Mouse (Mus musculus) retina, adult 2 months (tissue): ENCODE results near the gene Slc37a1.
"Not testable (repeated sequence)": the region's sequence is repeated elsewhere in the genome, so short reads cannot be mapped to it uniquely, and the experiment has no call there.

Experiments
- DNase-seq: peaks from one replicate; pipeline ENCODE4 v3.0.0-alpha.2; 2012; ENCODE audit warnings: low read depth, low spot score

The Slc37a1 gene

DNA sequence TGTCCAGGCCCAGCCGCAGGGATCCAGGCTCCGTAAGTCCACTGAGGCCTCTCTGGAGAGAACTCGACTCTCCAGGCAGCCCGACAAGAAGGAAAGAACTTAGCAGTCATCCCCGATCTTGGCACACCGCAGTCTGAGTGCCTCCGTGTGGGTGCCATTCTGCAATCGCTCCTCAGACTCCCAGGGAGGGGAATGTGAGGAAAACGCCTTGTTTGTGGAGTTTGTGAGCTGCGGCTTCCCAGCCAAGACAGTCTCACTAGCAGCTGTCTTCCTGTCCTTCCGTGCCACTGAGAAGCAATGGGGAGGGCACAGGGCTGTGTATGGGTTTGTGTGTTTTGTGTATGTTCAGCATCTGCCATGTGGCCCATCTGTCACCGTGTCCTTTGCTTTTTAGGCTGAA lies 62.8 kb downstream of the Slc37a1 start:
- no peak for DNase-seq

DNA sequence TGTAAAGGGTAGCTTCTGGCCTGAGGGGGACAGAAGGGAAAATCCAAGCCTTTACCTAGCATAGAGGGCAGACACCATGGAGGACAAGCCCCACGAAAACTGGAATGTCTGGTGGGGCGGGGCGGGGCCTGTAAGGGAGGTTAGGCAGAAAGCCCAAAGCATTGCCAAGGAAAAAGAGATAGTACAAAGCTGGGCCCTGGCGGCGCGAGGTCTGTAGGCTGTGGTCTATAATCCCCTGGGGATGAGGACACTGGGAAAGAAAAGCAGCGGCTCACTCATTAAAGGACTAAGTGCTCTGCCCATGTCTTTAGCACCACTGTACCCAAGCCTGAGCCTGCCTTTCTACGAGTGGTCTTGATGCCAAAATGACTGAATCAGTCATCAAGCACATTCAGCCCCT lies 65.4 kb downstream of the Slc37a1 start:
- no peak for DNase-seq

DNA sequence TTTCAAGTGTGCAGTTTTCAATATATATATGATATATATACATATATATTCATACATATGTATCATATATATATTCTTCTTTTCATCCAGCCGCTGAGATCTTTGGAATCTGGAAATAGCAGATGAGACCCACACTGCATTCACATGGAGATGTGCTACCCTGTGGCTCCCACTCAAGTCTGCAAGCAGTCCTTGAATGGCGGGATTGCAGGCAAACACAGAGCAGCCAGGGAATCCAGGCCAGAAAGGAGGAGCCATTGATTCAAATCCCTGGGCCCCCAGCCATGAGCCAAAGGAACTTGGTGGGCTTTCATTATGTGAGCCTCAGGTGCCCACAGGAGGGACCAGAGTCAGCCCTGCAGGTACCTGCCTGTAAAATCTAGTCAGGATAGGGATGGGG lies 66.7 kb downstream of the Slc37a1 start:
- no peak for DNase-seq

DNA sequence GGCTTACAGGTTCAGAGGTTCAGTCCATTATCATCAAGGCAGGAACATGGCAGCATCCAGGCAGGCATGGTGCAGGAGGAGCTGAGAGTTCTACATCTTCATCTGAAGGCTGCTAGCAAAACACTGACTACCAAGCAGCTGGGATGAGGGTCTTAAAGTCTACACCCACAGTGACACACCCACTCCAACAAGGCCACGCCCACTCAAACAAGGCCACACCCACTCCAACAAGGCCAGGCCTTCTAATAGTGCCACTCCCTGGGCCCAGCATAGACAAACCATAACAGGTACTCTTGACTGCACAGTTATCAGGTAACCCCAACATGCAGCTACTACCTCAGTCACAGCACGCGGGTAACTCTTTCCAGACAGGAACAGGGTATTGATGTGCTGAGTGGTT lies 68.1 kb downstream of the Slc37a1 start:
- DNase-seq = not testable (repeated sequence)

DNA sequence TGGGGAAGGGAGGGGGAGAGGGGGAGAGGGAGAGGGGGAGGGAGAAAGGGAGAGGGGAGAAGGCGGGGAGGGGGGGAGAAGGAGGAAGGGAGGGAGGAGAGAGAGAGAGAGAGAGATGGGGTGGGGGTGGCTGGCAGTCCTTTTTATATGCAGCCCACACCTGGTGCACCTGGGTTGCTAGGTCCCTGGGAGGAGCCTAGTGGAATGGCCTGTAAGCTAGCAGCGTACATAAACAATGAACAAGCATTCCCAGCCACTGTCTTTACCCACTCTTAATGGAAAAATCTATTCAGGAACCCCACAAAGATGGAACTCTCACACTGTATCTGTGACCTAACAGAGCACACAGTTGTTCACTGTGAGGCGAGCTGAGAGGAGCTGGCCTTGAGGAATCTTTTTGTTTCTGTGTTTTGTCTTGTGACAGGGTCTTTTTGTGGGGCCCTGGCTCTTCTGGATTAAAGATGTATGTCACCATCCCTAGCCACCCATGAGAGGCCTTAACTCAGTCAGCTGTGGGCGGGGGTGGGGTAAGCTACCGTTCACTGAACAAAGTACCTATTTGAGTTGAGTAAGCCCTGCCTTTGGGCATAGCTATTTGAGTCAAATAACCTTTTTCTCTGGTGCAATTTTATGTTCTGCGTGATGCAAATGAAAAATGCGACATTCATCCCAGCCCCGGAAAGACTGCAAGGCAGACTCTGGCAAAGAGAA lies 69.4 kb downstream of the Slc37a1 start:
- no peak for DNase-seq

DNA sequence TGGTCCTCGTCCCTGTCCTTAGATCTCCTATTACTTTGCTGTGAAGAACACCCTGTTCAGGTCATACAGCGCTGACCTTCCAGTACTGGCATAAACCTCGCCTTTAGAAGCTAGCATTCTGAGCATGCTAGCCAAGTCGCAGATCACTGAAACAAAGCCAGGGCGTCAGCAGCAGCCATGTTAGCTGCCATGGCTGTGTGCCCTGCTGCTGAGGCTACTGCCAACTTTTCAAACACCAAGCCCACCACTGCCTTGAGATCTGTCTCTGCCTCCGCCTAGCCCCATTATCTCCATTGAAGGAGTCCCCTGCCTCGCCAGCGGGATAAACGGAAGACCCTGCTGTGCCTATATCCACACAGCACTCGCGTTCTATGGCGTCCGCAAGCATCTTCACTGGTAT lies 74.0 kb downstream of the Slc37a1 start:
- DNase-seq = no peak

DNA sequence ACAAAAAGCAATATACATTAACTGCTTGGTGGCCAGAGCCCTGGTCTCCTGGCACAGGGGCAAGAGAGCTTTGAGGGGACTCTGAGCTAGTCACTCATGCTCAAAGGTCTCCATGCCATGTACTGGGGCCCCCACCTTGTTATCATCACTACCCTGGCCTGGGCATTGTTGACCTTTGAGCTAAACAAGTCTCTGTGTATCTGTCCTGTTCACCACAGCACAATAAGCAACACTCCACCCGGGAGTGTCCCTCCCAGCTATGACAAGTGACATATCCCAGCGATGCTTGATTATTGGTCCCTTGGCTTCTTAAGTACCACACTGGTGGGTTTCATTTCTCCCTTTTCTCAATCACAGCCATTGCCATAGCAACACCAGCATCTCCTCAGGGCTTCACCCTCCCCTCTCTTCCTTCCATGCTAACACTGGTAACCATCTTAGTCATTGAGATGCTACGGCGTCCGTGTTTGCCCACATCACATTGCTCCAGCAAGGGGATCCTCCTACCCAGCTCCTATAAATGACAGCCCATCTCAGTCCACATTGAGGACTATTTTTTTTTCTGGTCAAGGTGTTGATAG lies 79.1 kb downstream of the Slc37a1 start:
- no peak for DNase-seq

DNA sequence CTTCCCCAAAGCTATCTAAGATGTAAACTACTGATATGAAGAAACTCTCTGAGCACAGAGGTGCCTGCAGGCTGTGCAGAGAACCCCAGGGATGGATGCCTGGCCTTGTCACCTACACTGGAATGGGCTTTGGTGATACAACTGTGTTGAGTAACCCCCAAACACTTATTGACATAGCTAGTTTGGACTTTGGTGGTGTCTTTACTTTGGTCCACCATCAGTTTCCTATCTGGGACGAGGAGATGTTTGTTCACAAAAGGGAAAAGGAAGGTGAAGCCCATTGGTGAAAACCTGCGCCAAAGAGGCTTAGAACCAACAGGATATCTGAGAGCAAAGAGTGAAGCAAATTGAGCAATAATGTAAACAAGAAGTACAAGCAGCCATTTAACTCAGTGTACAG lies 83.6 kb downstream of the Slc37a1 start:
- DNase-seq = no peak

DNA sequence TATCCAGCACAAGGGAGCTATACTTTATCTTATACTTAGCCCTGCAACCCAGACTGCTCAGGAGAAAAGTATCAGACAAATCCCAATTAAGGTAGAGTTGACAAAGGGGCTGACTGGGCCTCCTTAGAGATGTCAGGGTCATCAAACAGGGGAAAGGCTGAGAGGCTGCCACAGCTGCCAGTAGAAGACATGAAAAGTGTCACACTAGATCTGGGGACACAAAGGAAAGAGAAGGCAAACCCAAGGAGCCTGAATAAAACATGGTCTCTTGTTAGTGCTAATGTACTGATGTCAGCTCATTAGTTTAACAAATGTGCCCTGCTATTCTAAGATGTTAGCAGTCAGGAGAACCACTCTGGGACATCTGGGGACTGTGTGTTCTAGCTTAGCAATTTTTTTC lies 84.3 kb downstream of the Slc37a1 start:
- no peak for DNase-seq

DNA sequence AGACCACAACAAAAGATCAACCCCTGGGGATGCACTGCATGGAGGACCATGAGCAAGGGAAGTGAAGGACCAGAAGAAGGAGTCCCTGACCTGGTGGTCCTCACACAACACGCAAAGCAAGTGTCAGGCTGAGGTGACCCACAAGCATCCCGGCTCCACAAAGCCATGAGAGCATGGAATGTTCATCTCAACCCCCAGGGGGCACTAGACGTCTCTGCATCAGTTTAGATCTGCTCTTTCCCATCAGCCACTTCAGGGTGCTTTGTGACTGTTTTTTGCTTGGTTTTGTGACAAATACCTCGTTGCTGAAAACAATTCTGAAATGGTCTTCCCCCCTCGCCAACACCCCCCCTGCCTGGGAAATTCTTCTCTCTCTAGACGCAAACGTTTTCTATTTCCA lies 91.4 kb downstream of the Slc37a1 start:
- peak; percentile 51 for DNase-seq

DNA sequence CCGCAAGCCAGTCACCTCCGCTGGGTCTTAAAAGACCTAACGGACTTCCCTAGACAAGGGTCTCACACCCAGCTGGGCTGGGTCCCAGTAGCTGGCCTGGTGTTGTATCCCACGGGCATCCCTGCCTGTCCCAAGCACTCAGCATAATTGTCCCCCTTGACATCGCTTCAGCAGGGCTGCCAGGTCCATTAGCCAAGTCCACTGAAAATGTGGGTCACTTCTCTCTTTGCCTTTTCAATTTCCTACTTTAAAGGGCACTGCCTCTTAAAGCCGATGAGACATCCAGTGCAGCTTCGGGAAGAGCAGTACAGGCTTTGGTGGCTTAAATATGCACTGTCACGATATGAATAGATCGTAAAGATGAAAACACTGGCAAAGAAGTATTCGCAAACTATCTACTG lies 91.8 kb downstream of the Slc37a1 start:
- DNase-seq = no peak

DNA sequence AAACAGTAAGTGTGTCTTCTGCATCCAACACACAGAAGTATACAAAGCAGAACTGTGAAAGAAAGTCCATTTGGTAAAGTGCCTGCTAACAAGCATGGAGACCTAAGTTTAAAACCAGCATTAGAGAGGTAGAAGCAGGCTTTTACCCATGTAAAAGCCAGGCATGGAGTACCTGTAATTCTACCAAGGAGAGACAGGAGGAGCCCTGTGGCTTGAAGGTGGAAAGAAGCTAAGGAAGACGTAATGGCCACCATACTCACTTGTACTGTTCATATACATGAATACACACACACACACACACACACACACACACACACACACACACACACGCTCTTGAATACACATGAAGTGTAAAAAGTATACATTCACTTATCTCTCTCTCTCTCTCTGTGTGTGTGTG lies 92.5 kb downstream of the Slc37a1 start:
- DNase-seq = no peak

DNA sequence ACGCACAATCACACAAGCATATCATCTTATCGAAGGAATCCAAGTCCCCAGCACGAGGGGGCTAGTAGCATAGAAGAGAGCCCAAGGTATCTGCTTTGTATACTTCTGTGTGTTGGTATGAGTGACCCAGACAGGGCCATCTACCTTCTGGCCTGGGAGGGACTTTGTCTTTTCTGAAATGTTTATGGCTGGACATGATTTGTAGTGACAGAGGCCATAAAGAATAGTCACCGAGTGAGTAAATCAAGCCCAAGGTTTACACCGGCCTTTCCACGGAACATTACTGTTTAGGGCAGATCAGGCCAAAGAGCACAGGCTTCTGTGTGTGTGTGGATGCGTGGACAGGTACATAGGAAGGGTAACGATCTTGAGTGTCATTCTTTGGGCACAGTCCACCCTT lies 93.3 kb downstream of the Slc37a1 start:
- no peak for DNase-seq

DNA sequence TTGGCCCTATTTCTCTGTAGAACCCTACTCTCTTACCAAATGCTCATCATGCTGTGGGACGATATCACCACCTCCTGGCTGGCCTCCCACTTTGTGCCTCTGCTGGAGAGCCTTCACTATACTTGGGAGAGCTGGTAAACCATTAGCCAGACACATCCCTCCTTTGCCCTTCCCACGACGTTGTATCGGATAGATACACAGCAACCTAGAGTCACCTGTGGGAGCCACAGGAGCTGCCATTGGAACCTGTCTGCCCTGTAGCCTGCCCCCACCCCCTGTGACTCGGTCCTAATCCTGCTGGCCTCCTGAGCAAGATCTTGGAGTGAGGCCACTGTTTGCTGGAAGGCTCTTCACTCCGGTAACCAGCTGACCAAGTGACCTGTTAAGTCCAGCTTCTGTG lies 96.7 kb downstream of the Slc37a1 start:
- DNase-seq = no peak

DNA sequence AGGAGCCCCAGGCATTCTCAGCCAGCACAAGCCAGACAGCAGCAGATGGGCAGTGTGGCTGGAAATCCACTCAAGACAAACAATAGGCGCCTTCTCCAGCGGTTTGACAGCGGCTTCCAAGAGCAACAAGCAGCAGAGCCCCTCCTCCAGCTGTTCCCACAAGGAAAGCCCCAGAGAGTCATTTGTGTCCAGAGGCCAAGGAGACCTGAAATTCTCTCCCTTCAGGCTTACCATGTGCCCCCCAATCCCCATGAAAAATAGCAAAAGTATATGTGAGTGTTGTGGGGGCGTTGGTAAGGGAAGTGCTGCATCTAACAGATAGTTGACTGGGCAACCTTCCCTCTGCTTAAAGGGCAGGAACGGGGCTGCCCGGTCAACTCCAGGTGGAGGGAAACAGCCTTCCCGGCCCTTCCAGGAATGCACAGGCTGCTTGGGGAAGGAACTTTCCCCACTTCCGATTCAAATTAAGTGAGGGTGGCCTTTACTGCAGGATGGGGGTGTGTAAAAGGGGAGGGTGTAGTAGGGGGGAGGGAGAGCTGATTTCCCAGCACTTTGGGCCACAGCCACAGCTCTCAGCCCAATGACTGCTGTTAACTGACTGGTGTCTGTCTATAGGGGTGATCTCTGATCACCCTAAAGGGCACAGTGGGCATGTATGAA lies 98.5 kb downstream of the Slc37a1 start:
- DNase-seq = no peak

DNA sequence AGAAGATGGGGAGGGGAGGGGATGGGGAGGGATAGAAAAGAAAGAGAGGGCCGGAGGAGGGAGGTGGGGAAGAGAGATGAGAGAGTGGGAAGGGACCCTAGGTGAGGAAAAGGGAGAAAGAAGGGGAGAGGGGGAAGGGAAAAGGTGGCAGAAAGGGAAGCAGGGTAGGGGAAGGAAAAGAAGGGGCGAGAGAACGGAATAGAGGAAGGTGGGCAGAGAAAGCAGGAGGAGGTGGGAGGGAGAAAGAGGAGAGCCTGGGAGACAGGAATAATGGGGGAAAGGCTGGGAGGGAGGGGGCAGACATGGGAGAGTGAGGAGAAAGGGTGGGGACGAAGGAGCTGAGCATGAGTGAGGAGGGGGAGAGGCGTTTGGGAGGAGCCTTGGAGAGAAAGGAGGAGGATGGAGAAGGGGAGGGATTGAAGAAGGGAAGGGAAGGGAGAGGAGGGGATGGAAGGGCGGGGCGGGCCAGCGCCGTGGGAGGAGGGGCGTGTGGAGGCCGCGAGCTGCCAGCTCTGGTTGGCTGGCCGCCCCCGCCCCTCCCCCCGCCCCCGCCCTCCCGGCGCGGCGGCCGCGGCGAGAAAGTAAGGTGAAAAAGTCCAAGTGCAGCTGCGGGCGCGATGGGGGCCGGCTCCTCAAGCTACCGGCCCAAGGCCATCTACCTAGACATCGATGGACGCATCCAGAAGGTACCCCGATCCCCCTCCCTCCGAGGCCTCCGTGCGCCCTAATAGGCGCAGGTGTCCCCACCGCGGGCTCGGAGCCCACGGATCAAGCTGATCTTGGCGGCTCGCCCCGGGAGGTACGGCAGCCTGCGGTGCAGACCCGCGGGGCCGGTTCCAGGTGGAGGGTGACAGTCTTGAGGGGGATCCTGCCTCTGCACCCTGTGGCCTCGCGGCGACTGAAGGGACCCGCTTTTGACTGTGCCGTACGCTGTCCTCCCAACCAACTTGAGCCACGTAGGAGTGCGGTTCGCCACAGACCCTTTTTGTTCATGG lies 99.4 kb downstream of the Slc37a1 start, which contains the start of gene Pde9a:
Pde9a (plus strand) TSS at position 540 of the 995 bp plus-strand sequence.
- no peak for DNase-seq

DNA sequence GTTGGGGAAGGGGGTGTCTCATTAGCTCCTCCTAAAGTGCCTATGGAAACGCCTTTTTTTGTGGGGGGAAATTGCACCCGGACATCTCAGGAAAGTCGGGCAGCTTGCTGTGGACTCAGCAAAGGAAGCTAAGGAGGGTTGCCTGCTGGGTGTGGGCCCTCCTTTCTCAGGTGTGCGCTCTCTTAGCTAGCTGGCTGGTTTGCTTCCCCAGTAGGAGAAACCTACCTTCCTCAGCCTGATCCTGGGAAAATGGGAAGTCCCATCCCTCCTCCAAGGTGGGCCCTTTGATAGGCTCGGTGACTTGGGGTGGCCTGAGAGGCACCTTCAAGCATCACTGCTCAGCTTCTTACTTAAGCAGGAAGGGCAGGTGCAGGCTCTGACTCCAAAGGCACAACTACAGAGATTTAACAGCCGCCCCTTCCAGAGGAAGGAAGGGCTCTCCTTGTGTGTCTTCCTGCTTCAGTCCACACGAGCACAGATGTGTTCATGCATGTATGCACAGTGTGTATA lies 100.2 kb downstream of the Slc37a1 start:
- DNase-seq = no peak

DNA sequence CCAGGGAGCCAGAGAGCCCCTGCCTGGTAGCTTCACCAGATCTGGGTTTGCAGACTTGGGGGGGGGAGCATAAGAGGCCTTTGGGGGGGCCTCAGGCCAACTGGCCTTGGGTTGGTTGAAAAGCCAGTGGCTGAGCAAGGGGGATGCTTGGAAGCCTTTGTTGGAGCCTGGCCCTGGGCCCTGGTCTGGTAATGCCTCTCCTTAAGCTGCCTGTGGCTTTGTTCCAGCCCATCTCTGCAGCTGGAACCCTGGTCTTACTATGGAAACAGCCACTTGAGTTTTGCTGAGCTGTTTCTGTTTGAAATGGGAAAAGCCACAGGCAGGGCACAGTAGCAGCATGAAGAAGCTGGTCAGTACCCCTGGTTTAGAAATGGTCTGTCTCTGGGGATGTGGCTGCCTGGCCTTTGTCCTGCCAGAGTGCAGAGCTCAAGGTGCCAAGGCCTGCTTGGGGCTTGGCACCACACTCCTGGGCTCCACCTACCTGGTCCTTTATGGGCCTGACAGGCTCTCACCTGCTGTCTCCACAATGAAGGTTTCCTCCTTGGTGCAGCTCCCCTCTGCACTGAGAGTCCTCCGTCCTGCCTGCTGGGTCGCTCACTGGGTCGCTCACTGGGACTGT lies 102.9 kb downstream of the Slc37a1 start:
- no peak for DNase-seq

DNA sequence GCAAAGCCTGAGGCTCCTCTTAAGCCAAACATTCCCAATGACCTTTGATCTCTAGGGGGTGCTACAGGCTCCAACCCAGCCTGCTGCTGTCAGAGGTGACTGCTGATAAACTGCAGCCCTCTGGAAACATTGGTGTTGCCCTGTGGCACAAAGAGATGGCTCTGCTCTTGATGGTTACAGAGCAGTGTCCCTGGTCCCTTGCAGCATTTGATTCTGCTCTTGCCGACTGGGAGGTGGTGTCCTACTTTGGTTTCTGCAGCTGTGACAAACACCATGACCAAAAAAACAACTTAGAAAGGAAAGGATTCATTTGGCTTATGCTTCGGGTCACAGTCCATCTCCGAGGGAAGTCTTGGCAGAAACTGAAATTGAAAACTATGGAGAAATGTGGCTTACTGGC lies 104.9 kb downstream of the Slc37a1 start:
- DNase-seq = no peak

DNA sequence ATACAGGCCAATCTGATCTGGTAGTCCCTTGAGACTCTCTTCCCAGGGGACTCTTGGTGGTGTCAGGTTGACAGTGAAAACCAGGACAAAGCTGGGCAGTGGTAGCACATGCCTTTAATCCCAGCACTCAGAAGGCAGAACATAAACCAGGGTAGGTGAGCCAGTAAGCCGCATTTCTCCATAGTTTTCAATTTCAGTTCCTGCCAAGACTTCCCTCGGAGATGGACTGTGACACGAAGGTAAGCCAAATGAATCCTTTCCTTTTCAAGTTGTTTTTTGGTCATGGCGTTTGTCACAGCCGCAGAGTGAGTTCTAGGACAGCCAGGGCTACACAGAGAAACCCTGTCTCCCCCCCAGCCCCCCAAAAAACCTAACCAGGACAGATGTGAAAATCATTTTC lies 105.4 kb downstream of the Slc37a1 start:
- DNase-seq = no peak

DNA sequence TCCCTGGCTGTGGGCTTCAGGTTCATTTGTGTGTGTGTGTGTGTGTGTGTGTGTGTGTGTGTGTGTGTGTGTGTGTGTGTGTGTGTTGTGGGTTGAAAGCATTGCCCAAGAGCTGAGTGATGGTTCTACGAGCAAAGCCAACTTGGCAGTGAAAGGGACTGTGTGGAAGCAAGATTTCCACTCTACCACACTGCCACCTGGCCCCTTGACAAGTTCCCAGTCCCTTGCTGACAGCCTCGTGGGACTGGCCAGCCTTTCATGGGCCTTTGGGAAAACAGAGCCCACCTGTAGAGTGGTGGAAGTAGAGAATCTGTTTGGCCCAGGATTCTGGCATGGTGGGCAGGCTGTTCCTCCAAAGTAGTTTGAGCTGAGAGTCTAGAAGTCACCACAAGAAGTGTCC lies 107.2 kb downstream of the Slc37a1 start:
- no peak for DNase-seq
